Mouse (Mus musculus): ENCODE measurements at regions not wholly inside any gene's neighbourhood (a gene's known extent, or its start where the extent isn't known, plus 50 kb on each side); places are given as distances from the start of the nearest gene placed in this dataset.
"Not testable (repeated sequence)": the region's sequence is repeated elsewhere in the genome, so short reads cannot be mapped to it uniquely, and the experiment has no call there.

DNA sequence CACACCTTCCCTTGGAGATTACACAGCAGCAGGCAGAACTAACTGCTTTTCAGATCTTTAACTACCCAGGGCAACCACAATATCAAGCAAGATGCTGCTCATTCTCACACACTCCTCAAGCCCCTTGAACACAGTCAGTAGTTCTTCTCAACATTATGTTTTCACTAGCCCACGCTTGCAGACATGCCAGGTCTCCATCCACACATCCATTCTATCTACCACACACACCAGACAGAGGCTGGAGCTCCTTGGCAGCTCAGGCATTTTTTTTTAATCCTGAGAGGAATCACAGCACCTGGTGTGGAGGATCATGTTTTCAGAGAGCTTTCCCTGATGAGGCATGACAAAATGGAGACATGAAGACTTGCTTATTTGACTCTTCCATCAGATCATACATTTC, 124.9 kb downstream of the Fasl start:
- Histone ChIP-seq H3K4me1 (ENCODE audit: control insufficient read depth, insufficient read depth, low read length) (no peaks in the 10 kb centered on the region), H3K9me3 (replicated peaks; ENCODE audit: control insufficient read depth, insufficient read depth, low read length, poor library complexity, severe bottlenecking) (no peaks in the 10 kb centered on the region), H3K4me3 (ENCODE audit: low read depth, low read length) (no peak overlapping the region), H3K27me3 (ENCODE audit: control insufficient read depth, insufficient read depth, low read length, poor library complexity, severe bottlenecking) (no peaks in the 10 kb centered on the region), H3K27ac (ENCODE audit: insufficient read depth, low read length) (no peak overlapping the region), H3K9ac (ENCODE audit: low read depth, poor library complexity, severe bottlenecking) (no peak overlapping the region), H3K36me3 (ENCODE audit: control insufficient read depth, insufficient read depth, low read length, poor library complexity, severe bottlenecking) (no peaks in the 10 kb centered on the region)
- TF ChIP-seq POLR2A (IDR thresholded peaks at IDR 0.05; ENCODE audit: insufficient read depth, low read length) (no peak), EP300 (IDR thresholded peaks at IDR 0.05; ENCODE audit: insufficient read depth, low read depth, low read length) (no peak), CTCF (IDR thresholded peaks at IDR 0.05; ENCODE audit: low read depth, low read length) (no peak)

DNA sequence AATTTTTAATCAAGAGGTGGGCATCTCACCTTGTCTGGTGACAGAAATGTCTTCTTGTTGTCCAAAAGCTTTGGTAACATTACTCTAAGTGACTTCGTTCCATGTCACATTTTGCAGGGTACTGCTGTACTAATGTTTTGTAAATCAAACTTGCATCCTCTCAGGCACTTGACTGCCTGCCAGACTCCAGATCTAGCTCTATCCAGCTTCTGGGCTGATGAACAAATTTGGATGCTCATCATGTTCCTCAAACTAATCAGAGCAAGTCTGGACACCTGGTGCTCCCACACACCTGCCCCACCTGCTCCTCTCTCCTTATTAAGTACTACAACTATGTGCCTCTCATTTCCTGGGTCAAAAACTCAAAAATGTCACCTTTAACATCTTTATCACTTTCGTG, 126.1 kb downstream of the Fasl start:
- no peak overlapping the region for H3K27ac ChIP-seq (ENCODE audit: insufficient read depth, low read length)
- no peaks in the 10 kb centered on the region for H3K27me3 ChIP-seq (ENCODE audit: control insufficient read depth, insufficient read depth, low read length, poor library complexity, severe bottlenecking)
- H3K9me3 ChIP-seq (replicated peaks; ENCODE audit: control insufficient read depth, insufficient read depth, low read length, poor library complexity, severe bottlenecking) = no peaks in the 10 kb centered on the region
- H3K4me1 ChIP-seq (ENCODE audit: control insufficient read depth, insufficient read depth, low read length) = no peaks in the 10 kb centered on the region
- no peak for TF ChIP-seq CTCF (IDR thresholded peaks at IDR 0.05; ENCODE audit: low read depth, low read length)
- no peak for TF ChIP-seq POLR2A (IDR thresholded peaks at IDR 0.05; ENCODE audit: insufficient read depth, low read length)
- TF ChIP-seq EP300 (IDR thresholded peaks at IDR 0.05; ENCODE audit: insufficient read depth, low read depth, low read length) = no peak
- no peaks in the 10 kb centered on the region for H3K36me3 ChIP-seq (ENCODE audit: control insufficient read depth, insufficient read depth, low read length, poor library complexity, severe bottlenecking)
- H3K4me3 ChIP-seq (ENCODE audit: low read depth, low read length) = no peak overlapping the region
- H3K9ac ChIP-seq (ENCODE audit: low read depth, poor library complexity, severe bottlenecking) = no peak overlapping the region

DNA sequence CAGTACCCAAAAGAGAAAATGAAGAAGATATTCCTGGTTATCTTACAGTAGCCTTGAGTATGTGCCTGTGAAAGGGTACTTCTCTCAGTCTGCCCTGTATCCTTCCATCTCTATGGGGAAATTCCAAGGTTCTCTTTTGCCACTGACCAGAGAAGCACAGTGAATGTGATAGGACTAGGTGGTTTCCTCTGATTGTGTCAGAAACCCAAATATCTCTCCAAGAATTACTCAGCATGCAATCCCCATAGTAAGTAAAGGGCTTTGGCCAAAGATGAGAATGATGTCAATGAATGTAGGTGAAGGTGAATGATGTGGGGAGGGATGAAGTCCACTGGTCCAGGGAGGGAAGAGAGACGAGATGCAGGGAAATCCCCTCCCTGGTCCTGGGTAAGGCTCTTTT, 130.8 kb downstream of the Fasl start:
- Histone ChIP-seq H3K27ac (ENCODE audit: insufficient read depth, low read length) (no peak overlapping the region), H3K27me3 (ENCODE audit: control insufficient read depth, insufficient read depth, low read length, poor library complexity, severe bottlenecking) (no peaks in the 10 kb centered on the region), H3K36me3 (ENCODE audit: control insufficient read depth, insufficient read depth, low read length, poor library complexity, severe bottlenecking) (no peaks in the 10 kb centered on the region), H3K4me3 (ENCODE audit: low read depth, low read length) (no peak overlapping the region), H3K9ac (ENCODE audit: low read depth, poor library complexity, severe bottlenecking) (no peak overlapping the region), H3K4me1 (ENCODE audit: control insufficient read depth, insufficient read depth, low read length) (no peaks in the 10 kb centered on the region), H3K9me3 (replicated peaks; ENCODE audit: control insufficient read depth, insufficient read depth, low read length, poor library complexity, severe bottlenecking) (no peaks in the 10 kb centered on the region)
- TF ChIP-seq EP300 (IDR thresholded peaks at IDR 0.05; ENCODE audit: insufficient read depth, low read depth, low read length) = no peak
- no peak for TF ChIP-seq CTCF (IDR thresholded peaks at IDR 0.05; ENCODE audit: low read depth, low read length)
- no peak for TF ChIP-seq POLR2A (IDR thresholded peaks at IDR 0.05; ENCODE audit: insufficient read depth, low read length)

DNA sequence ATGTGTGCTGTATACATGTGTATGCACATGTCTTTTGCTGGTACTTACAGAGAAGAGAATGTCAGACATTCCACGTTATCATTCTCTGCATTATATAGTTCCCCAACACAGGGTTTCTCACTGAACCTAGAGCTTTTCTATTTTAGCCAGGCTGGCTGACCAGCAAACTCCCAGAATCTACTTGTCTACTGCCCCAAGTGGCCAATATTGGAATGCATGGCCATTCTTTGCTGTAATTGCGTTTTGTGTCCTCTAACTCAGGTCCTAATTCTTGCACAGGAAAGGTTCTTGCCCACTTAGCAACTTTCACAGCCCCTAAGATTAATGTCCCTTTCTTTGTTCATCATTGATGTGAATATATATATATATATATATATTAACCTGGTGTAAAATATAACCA, 138.9 kb downstream of the Fasl start:
- no peak overlapping the region for H3K9ac ChIP-seq (ENCODE audit: low read depth, poor library complexity, severe bottlenecking)
- H3K36me3 ChIP-seq (ENCODE audit: control insufficient read depth, insufficient read depth, low read length, poor library complexity, severe bottlenecking) = no peaks in the 10 kb centered on the region
- no peaks in the 10 kb centered on the region for H3K4me1 ChIP-seq (ENCODE audit: control insufficient read depth, insufficient read depth, low read length)

DNA sequence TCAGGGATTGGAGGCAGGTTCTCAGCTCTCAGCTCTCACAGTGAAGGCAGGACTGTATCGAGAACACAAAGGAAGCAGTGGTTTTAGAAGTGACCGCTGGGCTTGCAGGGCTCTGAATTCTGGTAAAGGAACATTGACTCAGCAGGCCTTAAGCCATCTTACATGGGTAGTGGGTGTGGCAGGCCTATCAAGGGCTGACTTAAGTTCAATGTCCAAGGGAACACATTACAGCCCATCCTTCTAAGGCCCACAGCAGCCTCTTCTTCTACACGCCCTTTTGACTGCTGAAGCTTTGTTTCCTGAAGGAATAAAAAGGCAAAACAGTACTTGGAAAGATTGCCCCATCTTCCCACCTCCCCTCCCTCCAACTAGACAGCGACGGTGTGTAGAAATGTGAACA, 137.6 kb downstream of the Tnfsf18 start:
- Histone ChIP-seq H3K9ac (ENCODE audit: low read depth, poor library complexity, severe bottlenecking) (no peak overlapping the region), H3K4me1 (ENCODE audit: control insufficient read depth, insufficient read depth, low read length) (no peaks in the 10 kb centered on the region), H3K36me3 (ENCODE audit: control insufficient read depth, insufficient read depth, low read length, poor library complexity, severe bottlenecking) (no peaks in the 10 kb centered on the region), H3K4me3 (ENCODE audit: low read depth, low read length) (no peak overlapping the region), H3K27ac (ENCODE audit: insufficient read depth, low read length) (no peak overlapping the region), H3K27me3 (ENCODE audit: control insufficient read depth, insufficient read depth, low read length, poor library complexity, severe bottlenecking) (no peaks in the 10 kb centered on the region), H3K9me3 (replicated peaks; ENCODE audit: control insufficient read depth, insufficient read depth, low read length, poor library complexity, severe bottlenecking) (no peaks in the 10 kb centered on the region)
- TF ChIP-seq EP300 (IDR thresholded peaks at IDR 0.05; ENCODE audit: insufficient read depth, low read depth, low read length) (no peak), CTCF (IDR thresholded peaks at IDR 0.05; ENCODE audit: low read depth, low read length) (no peak), POLR2A (IDR thresholded peaks at IDR 0.05; ENCODE audit: insufficient read depth, low read length) (no peak)

More for the DNA sequence above, 138.9 kb downstream of the Fasl start:
- Histone ChIP-seq H3K4me3 (ENCODE audit: low read depth, low read length) (no peak overlapping the region), H3K27me3 (ENCODE audit: control insufficient read depth, insufficient read depth, low read length, poor library complexity, severe bottlenecking) (no peaks in the 10 kb centered on the region), H3K9me3 (replicated peaks; ENCODE audit: control insufficient read depth, insufficient read depth, low read length, poor library complexity, severe bottlenecking) (no peaks in the 10 kb centered on the region), H3K27ac (ENCODE audit: insufficient read depth, low read length) (no peak overlapping the region)
- TF ChIP-seq EP300 (IDR thresholded peaks at IDR 0.05; ENCODE audit: insufficient read depth, low read depth, low read length) = no peak
- TF ChIP-seq POLR2A (IDR thresholded peaks at IDR 0.05; ENCODE audit: insufficient read depth, low read length) = no peak
- no peak for TF ChIP-seq CTCF (IDR thresholded peaks at IDR 0.05; ENCODE audit: low read depth, low read length)

DNA sequence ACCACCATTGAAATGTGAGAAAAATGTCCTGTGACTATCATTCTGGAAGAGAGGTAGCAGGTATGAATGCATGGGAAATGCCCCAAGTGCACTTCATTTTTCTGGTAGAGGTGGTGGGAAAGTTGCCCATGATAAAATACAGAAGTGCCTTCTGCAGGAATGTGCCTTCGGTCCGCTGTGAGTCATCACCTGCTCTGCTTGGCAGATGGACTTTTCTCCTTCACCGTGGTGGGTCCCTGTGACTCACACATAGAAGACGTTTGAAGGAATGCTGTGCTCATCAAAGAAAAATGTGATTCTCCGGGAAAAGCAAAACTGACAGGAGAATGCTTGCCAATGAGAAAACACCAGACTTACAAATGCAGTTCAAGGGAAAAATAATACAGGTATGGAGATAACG, 126.8 kb downstream of the Tnfsf18 start:
- no peaks in the 10 kb centered on the region for H3K4me1 ChIP-seq (ENCODE audit: control insufficient read depth, insufficient read depth, low read length)
- no peak overlapping the region for H3K4me3 ChIP-seq (ENCODE audit: low read depth, low read length)
- no peaks in the 10 kb centered on the region for H3K27me3 ChIP-seq (ENCODE audit: control insufficient read depth, insufficient read depth, low read length, poor library complexity, severe bottlenecking)
- no peak overlapping the region for H3K9ac ChIP-seq (ENCODE audit: low read depth, poor library complexity, severe bottlenecking)
- H3K27ac ChIP-seq (ENCODE audit: insufficient read depth, low read length) = no peak overlapping the region
- H3K9me3 ChIP-seq (replicated peaks; ENCODE audit: control insufficient read depth, insufficient read depth, low read length, poor library complexity, severe bottlenecking) = no peaks in the 10 kb centered on the region
- TF ChIP-seq CTCF (IDR thresholded peaks at IDR 0.05; ENCODE audit: low read depth, low read length) (no peak), POLR2A (IDR thresholded peaks at IDR 0.05; ENCODE audit: insufficient read depth, low read length) (no peak), EP300 (IDR thresholded peaks at IDR 0.05; ENCODE audit: insufficient read depth, low read depth, low read length) (no peak)
- no peaks in the 10 kb centered on the region for H3K36me3 ChIP-seq (ENCODE audit: control insufficient read depth, insufficient read depth, low read length, poor library complexity, severe bottlenecking)

DNA sequence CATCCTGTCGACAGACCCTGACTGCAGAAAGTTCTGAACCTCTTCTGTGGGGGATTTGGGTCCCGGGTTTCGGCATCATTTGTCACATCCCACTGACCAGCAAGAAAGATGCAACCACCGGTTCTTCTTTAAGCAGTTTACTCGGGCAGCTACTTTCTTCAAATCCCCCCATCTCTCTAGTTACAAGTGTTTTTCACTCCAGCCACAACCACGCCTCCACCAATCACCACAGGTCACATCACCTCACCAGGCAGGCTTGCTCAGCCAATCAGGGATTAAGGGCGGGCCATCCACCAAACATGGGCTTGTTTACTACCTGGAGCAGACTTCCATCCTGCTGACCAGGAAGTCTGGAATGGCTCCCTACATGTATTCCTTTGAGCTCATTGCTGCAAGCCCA, 119.6 kb downstream of the Tnfsf18 start:
- H3K27ac ChIP-seq (ENCODE audit: insufficient read depth, low read length); H3K9me3 ChIP-seq (replicated peaks; ENCODE audit: control insufficient read depth, insufficient read depth, low read length, poor library complexity, severe bottlenecking); H3K36me3 ChIP-seq (ENCODE audit: control insufficient read depth, insufficient read depth, low read length, poor library complexity, severe bottlenecking); H3K4me3 ChIP-seq (ENCODE audit: low read depth, low read length); H3K4me1 ChIP-seq (ENCODE audit: control insufficient read depth, insufficient read depth, low read length); H3K9ac ChIP-seq (ENCODE audit: low read depth, poor library complexity, severe bottlenecking); H3K27me3 ChIP-seq (ENCODE audit: control insufficient read depth, insufficient read depth, low read length, poor library complexity, severe bottlenecking): not testable (repeated sequence)

DNA sequence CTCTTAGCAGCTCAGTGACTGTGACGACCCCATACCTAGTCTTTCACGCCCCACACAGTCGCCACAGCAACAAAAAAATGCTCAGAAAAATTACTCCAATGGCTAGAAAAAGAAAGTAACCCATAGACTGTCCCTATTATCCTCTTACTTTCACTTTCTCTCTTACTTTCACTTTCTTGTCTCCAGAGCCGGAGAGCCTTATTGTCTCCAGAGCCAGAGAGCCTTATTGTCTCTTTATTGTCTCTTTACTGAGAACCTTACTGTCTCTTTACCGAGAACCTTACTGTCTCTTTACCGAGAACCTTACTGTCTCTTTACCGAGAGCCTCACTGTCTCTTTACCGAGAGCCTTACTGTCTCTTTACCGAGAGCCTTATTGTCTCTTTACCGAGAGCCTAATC, 119.2 kb downstream of the Tnfsf18 start:
- H3K36me3 ChIP-seq (ENCODE audit: control insufficient read depth, insufficient read depth, low read length, poor library complexity, severe bottlenecking); H3K9ac ChIP-seq (ENCODE audit: low read depth, poor library complexity, severe bottlenecking); H3K4me1 ChIP-seq (ENCODE audit: control insufficient read depth, insufficient read depth, low read length); H3K27ac ChIP-seq (ENCODE audit: insufficient read depth, low read length); H3K4me3 ChIP-seq (ENCODE audit: low read depth, low read length); H3K9me3 ChIP-seq (replicated peaks; ENCODE audit: control insufficient read depth, insufficient read depth, low read length, poor library complexity, severe bottlenecking); H3K27me3 ChIP-seq (ENCODE audit: control insufficient read depth, insufficient read depth, low read length, poor library complexity, severe bottlenecking): not testable (repeated sequence)

Measured in ES-Bruce4 (cell line).